In genomic region chr13:84280352-84280751, GRCm38 (mm10) we compare ENCODE assay signal across 24 mouse cellular contexts.
"Had no signal": no experiment of that assay in that cellular context is flagged by ENCODE, and none has a peak within 500 bp of the region (broad histone marks: within the 10 kb centered on the region; RNA-seq: fewer than 3 reads in every experiment).

No protein-coding gene starts in this region.

- H3K9me3 ChIP-seq: heart, embryonic 10.5 days; heart, embryonic 12.5 days; hindbrain, embryonic 10.5 days; hindbrain, embryonic 12.5 days; intestine, embryonic 15.5 days; limb, embryonic 10.5 days; limb, embryonic 12.5 days had no signal

- H3K27me3 ChIP-seq: heart, embryonic 12.5 days; hindbrain, embryonic 12.5 days; intestine, embryonic 15.5 days; limb, embryonic 12.5 days had no signal

- ATAC-seq: hindbrain, embryonic 16.5 days; inflammation-experienced regulatory T-cells, adult 6 months; intestine, embryonic 15.5 days; intestine, postnatal 0 days had no signal

- H3K4me2 ChIP-seq: heart, embryonic 12.5 days; hindbrain, embryonic 12.5 days; hindbrain, embryonic 14.5 days; intestine, embryonic 15.5 days; limb, embryonic 12.5 days had no signal

- DNase-seq: gastrocnemius, adult 2 months; gastrocnemius, postnatal 10 days; gastrocnemius, postnatal 25 days; heart, adult 18-20 months; heart, postnatal 10 days; heart, postnatal 4 days; kidney, adult 18-20 months; kidney, adult 8-10 months; kidney, postnatal 10 days; kidney, postnatal 25 days; kidney, postnatal 4 days had no signal

- H3K27ac ChIP-seq: gastrocnemius, adult 2 months; heart, embryonic 10.5 days; hindbrain, embryonic 10.5 days; hindbrain, embryonic 12.5 days; hindbrain, embryonic 14.5 days; intestine, embryonic 15.5 days; layer of hippocampus, adult 2 months; left cerebral cortex, adult 2 months; limb, embryonic 10.5 days; limb, embryonic 12.5 days had no signal

- H3K9ac ChIP-seq: heart, embryonic 12.5 days; hindbrain, embryonic 12.5 days; hindbrain, embryonic 14.5 days; intestine, embryonic 15.5 days; limb, embryonic 12.5 days had no signal

- H3K4me1 ChIP-seq: heart, embryonic 10.5 days; heart, embryonic 12.5 days; intestine, embryonic 15.5 days; limb, embryonic 10.5 days; limb, embryonic 12.5 days had no signal

- H3K4me3 ChIP-seq: gastrocnemius, adult 2 months; heart, embryonic 10.5 days; heart, embryonic 12.5 days; hindbrain, embryonic 10.5 days; hindbrain, embryonic 12.5 days; intestine, embryonic 15.5 days; layer of hippocampus, adult 2 months; left cerebral cortex, adult 2 months; limb, embryonic 10.5 days; limb, embryonic 12.5 days had no signal
